Mouse (Mus musculus) midbrain, embryonic 16.5 days (tissue): ENCODE data around the gene Spint1. TPM values are rescaled to one million over a fixed set of nuclear protein-coding genes. Genes with fewer than 3 reads are reported as not detected.

Source experiments
- ATAC-seq: fragments of 200-750 bp; cut with Nextera tagmentation; 2 replicates; pipeline ENCODE4 v1.8.0; 2017; ENCODE audit warnings: moderate TSS enrichment
- H3K27ac ChIP-seq: fragments of 300-500 bp; sonication (generic); 2 replicates; pipeline ENCODE4 v1.5.1; 2014; ENCODE audit warnings: mild to moderate bottlenecking, low read length, mixed read lengths
- H3K27me3 ChIP-seq: fragments of 300-500 bp; sonication (generic); 2 replicates; pipeline ENCODE4 v1.6.1; 2014; ENCODE audit warnings: low read depth, low read length, mixed read lengths; ENCODE audit not compliant: control insufficient read depth, insufficient read depth
- H3K36me3 ChIP-seq: fragments of 300-500 bp; sonication (generic); 2 replicates; pipeline ENCODE4 v1.6.1; 2014; ENCODE audit warnings: mild to moderate bottlenecking, low read length, moderate library complexity, mixed read lengths; ENCODE audit not compliant: control insufficient read depth, insufficient read depth
- H3K4me1 ChIP-seq: fragments of 300-500 bp; sonication (generic); 2 replicates; pipeline ENCODE4 v1.6.1; 2014; ENCODE audit warnings: mild to moderate bottlenecking, low read length, mixed read lengths; ENCODE audit not compliant: control insufficient read depth, insufficient read depth
- H3K4me2 ChIP-seq: fragments of 300-500 bp; sonication (generic); 2 replicates; pipeline ENCODE4 v1.6.1; 2014; ENCODE audit warnings: mild to moderate bottlenecking, low read length, mixed read lengths
- H3K4me3 ChIP-seq: fragments of 300-500 bp; sonication (generic); 2 replicates; pipeline ENCODE4 v1.5.1; 2014; ENCODE audit warnings: low read depth, mild to moderate bottlenecking, low read length, moderate library complexity, mixed read lengths
- H3K9ac ChIP-seq: fragments of 300-500 bp; sonication (generic); 2 replicates; pipeline ENCODE4 v1.6.1; 2014; ENCODE audit warnings: low read depth, low read length, mixed read lengths
- H3K9me3 ChIP-seq: fragments of 300-500 bp; sonication (generic); replicated peaks from 2 replicates; pipeline ENCODE4 v1.6.1; 2014; ENCODE audit warnings: mild to moderate bottlenecking, low read length, mixed read lengths; ENCODE audit not compliant: control insufficient read depth, poor library complexity, severe bottlenecking
- WGBS: fragments of 180-500 bp; shearing (Covaris S2); extraction: QIAGEN DNeasy Blood & Tissue Kit; methylation state at CpG from one replicate; pipeline ENCODE4 v1.1.7; 2014; 5-methylcytosine and 5-hydroxymethylcytosine counted together
- polyA plus RNA-seq: library from polyadenylated mRNA; unstranded; fragments of >200 nt; fragmentation: Nextera tagmentation; extraction: Ambion mirVana; gene quantifications from 2 replicates; pipeline ENCODE4 v1.2.1, GENCODE M21; 2015

The Spint1 gene
- polyA plus RNA-seq, 1 experiment from 2014 or later: 0.36 TPM

DNA sequence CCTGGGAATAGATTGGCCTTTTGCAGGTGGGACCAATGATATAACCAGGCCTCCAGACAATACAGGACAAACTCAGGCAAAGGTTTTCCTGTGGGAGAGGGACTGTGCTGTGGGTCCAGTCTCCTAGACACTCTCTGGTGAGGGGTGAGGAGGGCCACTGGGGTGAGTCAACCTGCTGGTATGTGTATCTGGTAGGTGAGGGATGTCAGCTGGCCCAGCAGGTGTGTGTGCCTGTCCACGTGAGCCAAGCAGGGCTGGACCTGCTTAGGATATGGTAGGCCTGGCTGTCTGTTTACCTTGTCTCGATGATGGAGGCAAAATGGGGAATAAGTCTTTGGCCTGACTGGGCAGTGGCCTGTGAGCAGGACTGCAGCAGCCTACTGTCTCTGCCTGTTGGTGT is 1.5 kb downstream of the Spint1 start:
- Histone ChIP-seq H3K36me3 (no peaks in the 10 kb centered on the region), H3K4me2 (no peak overlapping the region), H3K9me3 (no peaks in the 10 kb centered on the region), H3K9ac (no peak overlapping the region), H3K4me3 (no peak overlapping the region), H3K27me3 (peaks cover 49% of the 10 kb centered on the region), H3K4me1 (peaks cover 11% of the 10 kb centered on the region; the same call in 1 of the 2 replicates), H3K27ac (no peak overlapping the region)
- WGBS: 72% methylated on average over 2 of the region's 2 CpGs
- no peak for ATAC-seq

DNA sequence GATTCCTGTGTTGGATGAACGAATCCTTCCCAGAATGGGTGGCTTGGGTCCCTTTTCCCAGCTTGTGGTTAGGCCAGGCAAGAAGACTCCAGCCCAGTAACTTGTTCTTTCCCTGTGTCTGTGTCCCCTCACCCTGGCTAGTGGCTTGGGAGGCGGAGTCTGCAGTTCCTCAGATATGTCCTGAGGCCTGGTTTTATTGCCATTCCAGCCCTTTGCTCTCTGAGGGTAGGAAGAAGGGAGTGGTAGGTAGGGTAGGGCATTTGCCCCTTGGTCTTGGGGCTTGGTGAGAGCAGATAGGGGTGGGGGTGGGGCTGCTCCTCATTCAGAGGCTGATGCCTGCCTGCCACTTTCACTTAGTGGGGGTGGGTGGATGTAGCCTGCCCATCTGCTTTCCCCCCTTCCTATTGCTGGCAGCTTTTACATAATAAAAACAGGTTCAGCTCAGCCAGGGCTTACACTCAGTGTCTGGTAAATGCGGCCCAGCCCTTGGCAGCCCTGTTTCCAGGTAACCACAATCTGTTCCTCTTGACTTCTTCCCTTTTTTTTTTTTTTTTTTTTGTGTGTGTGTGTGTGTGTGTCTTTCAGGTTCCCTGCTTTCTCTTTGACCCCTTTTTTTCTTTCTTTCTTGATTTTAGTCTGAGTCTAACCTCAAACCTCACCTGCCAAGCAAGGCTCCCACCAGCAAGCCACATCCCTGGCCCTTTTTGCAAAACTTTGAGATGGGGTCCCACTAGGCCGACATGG is 3.1 kb downstream of the Spint1 start:
- WGBS: 77% methylated on average over 4 of the region's 4 CpGs
- H3K27me3 ChIP-seq: peaks cover 46% of the 10 kb centered on the region
- H3K4me1 ChIP-seq: peaks cover 11% of the 10 kb centered on the region; the same call in 1 of the 2 replicates
- no peak overlapping the region for H3K9ac ChIP-seq
- no peak overlapping the region for H3K4me3 ChIP-seq
- H3K36me3 ChIP-seq: no peaks in the 10 kb centered on the region
- H3K4me2 ChIP-seq: no peak overlapping the region
- no peaks in the 10 kb centered on the region for H3K9me3 ChIP-seq
- no peak for ATAC-seq
- H3K27ac ChIP-seq: no peak overlapping the region

DNA sequence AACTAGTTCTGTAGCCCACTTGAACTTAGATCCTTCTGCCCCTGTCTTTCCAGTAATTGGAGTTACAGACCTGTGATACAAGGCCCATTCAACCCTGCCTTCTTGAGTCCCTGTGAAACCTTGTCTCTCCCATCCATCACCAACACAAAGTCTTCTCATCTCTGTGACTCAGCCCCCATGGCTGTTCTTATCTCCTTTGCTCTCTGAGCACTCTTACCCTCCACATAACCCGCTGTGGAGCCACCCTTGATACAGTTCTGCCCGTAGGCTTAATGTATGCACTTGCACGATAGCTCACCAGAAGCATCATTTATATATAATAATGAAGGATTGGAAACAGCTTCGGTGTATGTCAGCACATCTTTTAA is 3.6 kb downstream of the Spint1 start:
- H3K27ac ChIP-seq: no peak overlapping the region
- no peaks in the 10 kb centered on the region for H3K9me3 ChIP-seq
- no peak overlapping the region for H3K9ac ChIP-seq
- H3K4me3 ChIP-seq: no peak overlapping the region
- peaks cover 11% of the 10 kb centered on the region; the same call in 1 of the 2 replicates for H3K4me1 ChIP-seq
- ATAC-seq: no peak
- H3K36me3 ChIP-seq: no peaks in the 10 kb centered on the region
- 89% methylated on average over 4 of the region's 4 CpGs for WGBS
- H3K27me3 ChIP-seq: peaks cover 40% of the 10 kb centered on the region
- H3K4me2 ChIP-seq: no peak overlapping the region

DNA sequence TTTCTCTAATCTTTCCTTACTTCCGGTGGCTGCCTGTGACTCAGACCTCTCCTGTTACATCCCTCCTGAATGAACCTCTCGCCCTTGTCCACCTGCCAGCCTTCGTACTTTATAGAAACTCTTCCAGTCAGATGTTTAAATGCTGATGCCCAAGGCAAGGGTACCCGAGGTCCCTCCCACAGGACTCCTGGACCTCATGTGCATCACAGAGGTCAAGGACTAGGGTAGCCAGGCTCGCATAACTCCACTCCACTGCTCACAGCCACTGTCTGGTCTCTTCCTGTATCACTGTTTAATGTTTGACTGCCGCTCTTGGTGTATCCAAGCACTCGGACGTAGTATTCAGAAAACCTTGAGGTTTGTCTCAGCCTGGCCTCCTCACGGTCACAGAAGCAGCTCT is 5.4 kb downstream of the Spint1 start:
- Histone ChIP-seq H3K27ac (no peak overlapping the region), H3K36me3 (no peaks in the 10 kb centered on the region), H3K4me3 (no peak overlapping the region), H3K4me2 (no peak overlapping the region), H3K4me1 (peaks cover 3% of the 10 kb centered on the region; the same call in 1 of the 2 replicates), H3K27me3 (peaks cover 23% of the 10 kb centered on the region), H3K9me3 (no peaks in the 10 kb centered on the region), H3K9ac (no peak overlapping the region)
- WGBS: 86% methylated on average over 9 of the region's 9 CpGs
- no peak for ATAC-seq

DNA sequence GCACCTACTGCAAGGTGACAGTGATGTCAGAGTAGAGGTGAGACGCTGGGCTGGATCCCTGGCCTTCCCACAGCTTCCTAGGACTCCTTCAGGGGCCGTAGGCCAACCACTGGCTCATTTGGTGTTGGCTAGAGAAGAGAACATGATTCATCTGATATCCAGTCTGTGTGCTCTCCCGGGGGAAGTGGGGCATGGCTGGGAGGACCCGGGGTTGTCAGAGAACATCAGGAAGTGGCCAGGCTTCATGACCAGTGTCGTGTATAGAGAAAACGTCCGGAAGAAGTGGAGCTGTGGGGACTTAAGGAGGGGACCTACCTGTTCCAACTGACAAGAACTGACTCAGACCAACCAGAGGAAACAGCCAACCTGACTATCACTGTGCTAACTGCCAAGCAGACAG is 8.1 kb downstream of the Spint1 start:
- Histone ChIP-seq H3K4me2 (no peak overlapping the region), H3K27ac (no peak overlapping the region), H3K9me3 (no peaks in the 10 kb centered on the region), H3K4me3 (no peak overlapping the region), H3K27me3 (no peaks in the 10 kb centered on the region), H3K4me1 (no peaks in the 10 kb centered on the region), H3K9ac (no peak overlapping the region), H3K36me3 (no peaks in the 10 kb centered on the region)
- no peak for ATAC-seq
- 91% methylated on average over 7 of the region's 7 CpGs for whole genome bisulfite sequencing

DNA sequence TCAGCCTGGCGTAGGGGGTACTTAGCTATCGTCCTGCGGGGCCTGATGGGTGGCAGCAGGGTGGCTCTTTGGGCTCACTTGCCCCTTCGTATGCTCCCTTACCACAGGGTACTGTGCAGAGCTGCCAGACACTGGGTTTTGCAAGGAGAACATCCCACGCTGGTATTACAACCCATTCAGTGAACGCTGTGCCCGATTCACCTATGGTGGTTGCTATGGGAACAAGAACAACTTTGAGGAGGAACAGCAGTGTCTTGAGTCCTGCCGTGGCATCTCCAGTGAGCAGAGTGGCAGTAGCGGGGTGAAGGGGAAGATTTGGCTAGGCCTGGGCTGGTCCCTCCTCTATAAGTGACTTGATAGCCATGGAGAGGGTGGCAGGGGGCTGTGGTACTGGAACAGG is 10.7 kb downstream of the Spint1 start:
- Histone ChIP-seq H3K36me3 (no peaks in the 10 kb centered on the region), H3K27ac (no peak overlapping the region), H3K4me2 (no peak overlapping the region), H3K4me3 (no peak overlapping the region), H3K9me3 (no peaks in the 10 kb centered on the region), H3K4me1 (no peaks in the 10 kb centered on the region; the same call in 1 of the 2 replicates), H3K27me3 (no peaks in the 10 kb centered on the region), H3K9ac (no peak overlapping the region)
- no peak for ATAC-seq
- WGBS: 80% methylated on average over 9 of the region's 9 CpGs

DNA sequence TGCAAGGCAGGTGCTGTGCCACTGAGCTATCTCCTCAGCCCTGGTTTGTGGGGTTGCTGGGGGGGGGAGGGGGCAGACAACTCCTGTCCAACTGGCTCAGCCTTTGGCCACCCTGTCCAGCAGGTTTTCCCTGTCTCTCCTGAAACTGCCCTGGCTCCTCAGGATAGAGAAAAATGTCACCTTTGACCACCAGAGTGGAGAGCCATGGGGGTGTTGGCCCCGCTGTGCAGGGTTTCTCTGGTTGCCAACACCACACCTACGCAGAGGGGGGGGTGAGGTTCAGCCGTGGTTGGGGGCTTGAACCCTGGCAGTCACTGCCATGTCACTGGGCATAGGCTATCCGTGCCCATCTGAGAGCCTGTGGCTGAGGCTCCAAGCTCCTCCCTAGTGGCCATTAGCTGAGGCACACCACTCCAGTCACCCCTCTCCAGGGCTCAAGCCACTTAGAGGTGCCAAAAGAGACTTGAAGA is 12.5 kb downstream of the Spint1 start:
- no peak overlapping the region for H3K9ac ChIP-seq
- WGBS: 68% methylated on average over 4 of the region's 4 CpGs
- H3K9me3 ChIP-seq: no peaks in the 10 kb centered on the region
- no peak overlapping the region for H3K27ac ChIP-seq
- H3K4me2 ChIP-seq: no peak overlapping the region
- ATAC-seq: peak; percentile 54; the same call in 1 of the 2 replicates
- H3K4me3 ChIP-seq: no peak overlapping the region
- H3K27me3 ChIP-seq: peaks cover 2% of the 10 kb centered on the region; the same call in 1 of the 2 replicates
- no peaks in the 10 kb centered on the region for H3K36me3 ChIP-seq
- H3K4me1 ChIP-seq: no peaks in the 10 kb centered on the region; the same call in 1 of the 2 replicates

DNA sequence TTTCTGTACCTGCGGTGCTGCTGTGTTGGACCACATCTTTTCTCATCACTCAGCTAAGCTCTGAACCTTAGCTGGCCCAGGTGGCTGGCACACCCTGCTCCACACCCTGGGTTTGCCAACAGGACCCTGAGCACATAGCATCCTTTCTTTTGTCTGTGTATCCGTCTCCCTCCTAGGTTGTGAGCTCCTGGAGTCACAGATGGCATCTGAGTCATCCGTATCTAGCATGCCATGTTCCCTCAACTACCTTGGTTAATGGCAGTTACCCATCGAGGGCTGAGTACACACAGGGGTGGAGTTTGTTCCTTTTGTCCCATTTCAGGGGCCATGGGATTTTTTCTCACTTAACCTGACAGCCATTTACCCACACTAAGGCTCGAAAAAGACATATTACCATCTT is 13.2 kb downstream of the Spint1 start:
- peaks cover 3% of the 10 kb centered on the region; the same call in 1 of the 2 replicates for H3K27me3 ChIP-seq
- WGBS: 66% methylated on average over 5 of the region's 5 CpGs
- H3K4me2 ChIP-seq: 0 out of 2 replicates have a peak overlapping the region, but pooled peaks have one; percentile 8
- no peak overlapping the region for H3K4me3 ChIP-seq
- no peak overlapping the region for H3K27ac ChIP-seq
- no peaks in the 10 kb centered on the region for H3K9me3 ChIP-seq
- no peaks in the 10 kb centered on the region; the same call in 1 of the 2 replicates for H3K4me1 ChIP-seq
- ATAC-seq: no peak
- H3K36me3 ChIP-seq: no peaks in the 10 kb centered on the region
- no peak overlapping the region for H3K9ac ChIP-seq

DNA sequence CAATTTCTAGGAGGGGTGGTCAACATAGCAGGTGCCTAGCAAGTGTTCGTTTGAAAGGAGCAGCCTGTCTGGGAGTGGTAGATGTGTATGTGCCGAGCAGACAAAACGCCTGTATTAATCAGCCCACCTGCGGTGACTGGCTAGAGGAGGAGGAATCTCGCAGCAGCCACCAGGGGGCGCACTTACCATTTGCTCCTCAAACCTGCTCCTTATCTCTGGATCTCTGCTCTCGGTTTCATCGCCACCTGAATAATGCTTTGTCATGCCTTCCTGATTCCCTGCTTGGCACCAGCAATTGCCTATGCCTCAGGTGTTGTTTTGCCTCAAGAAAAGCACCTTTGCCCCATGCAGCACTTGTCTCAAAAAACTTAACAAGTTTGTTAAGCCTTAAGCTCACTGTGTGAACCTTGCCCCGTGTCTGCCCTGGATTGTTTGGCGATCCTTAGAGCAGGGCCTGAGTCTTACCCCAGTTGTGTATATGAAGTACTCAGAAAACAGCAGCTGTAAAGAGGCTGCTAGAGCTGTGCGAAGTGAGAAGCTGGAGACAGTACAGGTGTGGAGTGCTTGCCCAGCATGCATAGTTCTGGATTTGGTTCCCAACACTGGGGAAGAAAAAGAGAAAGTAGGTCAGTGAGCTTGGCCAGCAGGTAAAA is 13.8 kb downstream of the Spint1 start:
- Histone ChIP-seq H3K4me3 (no peak overlapping the region), H3K27me3 (peaks cover 5% of the 10 kb centered on the region; the same call in 1 of the 2 replicates), H3K9ac (no peak overlapping the region), H3K4me1 (no peaks in the 10 kb centered on the region; the same call in 1 of the 2 replicates), H3K9me3 (no peaks in the 10 kb centered on the region), H3K36me3 (no peaks in the 10 kb centered on the region), H3K4me2 (0 out of 2 replicates have a peak overlapping the region, but pooled peaks have one; percentile 8), H3K27ac (no peak overlapping the region)
- ATAC-seq: no peak; the same call in 1 of the 2 replicates
- WGBS: 18% methylated on average over 11 of the region's 11 CpGs
